Mouse (Mus musculus) lung, embryonic 15.5 days (tissue): ENCODE measurements at regions not wholly inside any gene's neighbourhood (a gene's known extent, or its start where the extent isn't known, plus 50 kb on each side); places are given as distances from the start of the nearest gene placed in this dataset.
"Not testable (repeated sequence)": the region's sequence is repeated elsewhere in the genome, so short reads cannot be mapped to it uniquely, and the experiment has no call there.

Experiments
- ATAC-seq: fragments of 200-750 bp; cut with Nextera tagmentation; 2 replicates; pipeline ENCODE4 v1.8.0; 2017; ENCODE audit warnings: moderate number of reproducible peaks, borderline replicate concordance; ENCODE audit not compliant: low FRiP score, low TSS enrichment; ENCODE audit errors: extremely low read depth
- H3K27ac ChIP-seq: fragments of 300-500 bp; sonication (generic); 2 replicates; pipeline ENCODE4 v1.5.1; 2015; ENCODE audit warnings: moderate library complexity, mild to moderate bottlenecking, inconsistent platforms
- H3K27me3 ChIP-seq: fragments of 300-500 bp; sonication (generic); 2 replicates; pipeline ENCODE4 v1.6.1; 2015; ENCODE audit warnings: inconsistent platforms
- H3K36me3 ChIP-seq: fragments of 300-500 bp; sonication (generic); 2 replicates; pipeline ENCODE4 v1.6.1; 2015; ENCODE audit warnings: inconsistent platforms
- H3K4me1 ChIP-seq: fragments of 300-500 bp; sonication (generic); 2 replicates; pipeline ENCODE4 v1.6.1; 2015; ENCODE audit warnings: inconsistent platforms
- H3K4me2 ChIP-seq: fragments of 300-500 bp; sonication (generic); 2 replicates; pipeline ENCODE4 v1.6.1; 2015; ENCODE audit warnings: inconsistent platforms, mild to moderate bottlenecking, moderate library complexity
- H3K4me3 ChIP-seq: fragments of 300-500 bp; sonication (generic); 2 replicates; pipeline ENCODE4 v1.5.1; 2015; ENCODE audit warnings: mild to moderate bottlenecking, inconsistent platforms
- H3K9ac ChIP-seq: fragments of 300-500 bp; sonication (generic); 2 replicates; pipeline ENCODE4 v1.6.1; 2015; ENCODE audit warnings: inconsistent platforms
- H3K9me3 ChIP-seq: fragments of 300-500 bp; sonication (generic); 2 replicates; pipeline ENCODE4 v1.6.1; 2016; ENCODE audit warnings: inconsistent platforms
- WGBS: fragments of 180-500 bp; shearing (Covaris S2); methylation state at CpG from one replicate; pipeline ENCODE4 v1.1.7; 2015; 5-methylcytosine and 5-hydroxymethylcytosine counted together

DNA sequence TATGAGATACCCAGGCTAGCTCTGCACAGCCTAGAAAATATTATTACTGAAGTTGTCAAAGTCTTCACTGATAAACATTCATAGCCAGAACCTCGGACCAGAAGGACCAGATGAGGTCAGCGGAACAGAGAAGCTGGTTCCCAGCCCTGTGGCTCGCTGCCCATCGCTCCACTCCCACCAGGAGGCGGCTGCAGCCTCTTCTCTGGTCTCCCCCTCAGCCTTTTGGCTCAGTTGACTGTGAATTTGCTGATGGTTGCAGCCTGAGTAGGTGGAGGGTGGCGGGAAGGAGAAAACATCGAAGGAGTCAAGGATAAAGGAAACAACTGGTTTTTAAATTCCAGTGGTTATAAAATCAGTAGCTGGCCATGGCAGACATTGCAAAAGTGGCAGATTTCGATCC, 221.7 kb upstream of the Klf3 start:
- Histone ChIP-seq H3K27ac (peak overlapping the region; percentile 84; the same call in 1 of the 2 replicates), H3K9ac (no peak overlapping the region), H3K9me3 (no peaks in the 10 kb centered on the region), H3K27me3 (no peaks in the 10 kb centered on the region), H3K4me2 (no peak overlapping the region), H3K36me3 (no peaks in the 10 kb centered on the region), H3K4me1 (peaks cover 47% of the 10 kb centered on the region), H3K4me3 (no peak overlapping the region)
- no peak for ATAC-seq
- 43% methylated on average over 8 of the region's 8 CpGs for WGBS

DNA sequence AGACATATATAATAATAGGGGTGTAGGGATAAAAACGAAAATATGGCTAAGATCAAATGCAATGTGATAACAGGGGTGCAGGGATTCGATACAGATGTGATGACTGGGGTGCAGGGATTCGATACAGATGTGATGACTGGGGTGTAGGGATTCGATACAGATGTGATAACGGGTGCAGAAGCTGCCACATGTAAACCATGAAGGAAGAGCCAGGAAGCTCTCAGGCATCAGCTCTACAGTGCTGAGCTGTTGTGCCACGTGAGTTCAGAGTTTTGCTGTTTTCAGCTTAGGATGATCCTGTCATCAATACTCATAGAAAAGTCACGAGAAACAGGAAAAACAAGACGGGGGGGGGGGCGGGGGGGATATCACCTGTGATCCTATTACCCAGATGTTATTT, 221.2 kb upstream of the Klf3 start:
- Histone ChIP-seq H3K36me3 (no peaks in the 10 kb centered on the region), H3K9me3 (no peaks in the 10 kb centered on the region), H3K27ac (no peak overlapping the region), H3K4me1 (peaks cover 47% of the 10 kb centered on the region), H3K9ac (no peak overlapping the region), H3K4me2 (no peak overlapping the region), H3K4me3 (no peak overlapping the region), H3K27me3 (no peaks in the 10 kb centered on the region)
- WGBS: 62% methylated on average over 9 of the region's 9 CpGs
- ATAC-seq: no peak

DNA sequence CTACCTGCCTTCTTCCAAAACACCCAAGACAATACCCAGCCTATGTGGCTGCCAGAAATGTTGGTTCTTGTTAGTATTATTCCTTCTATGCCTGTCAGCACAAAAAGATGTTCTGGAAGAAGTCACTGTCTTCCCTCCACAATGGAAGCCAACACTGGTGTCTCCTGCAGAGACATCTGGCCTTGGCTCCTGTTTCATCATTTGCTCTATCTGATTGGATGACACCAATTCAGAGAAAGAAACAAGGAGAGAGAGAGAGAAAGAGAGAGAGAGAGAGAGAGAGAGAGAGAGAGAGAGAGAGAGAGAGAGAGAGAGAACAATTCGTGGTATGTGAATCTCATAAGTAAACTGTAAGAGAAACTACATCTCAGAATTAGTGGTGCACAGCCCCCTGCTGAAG, 218.9 kb upstream of the Klf3 start:
- ATAC-seq: no peak
- Histone ChIP-seq H3K9me3 (no peaks in the 10 kb centered on the region), H3K36me3 (no peaks in the 10 kb centered on the region), H3K9ac (no peak overlapping the region), H3K4me1 (peaks cover 33% of the 10 kb centered on the region), H3K27me3 (no peaks in the 10 kb centered on the region), H3K27ac (no peak overlapping the region), H3K4me3 (no peak overlapping the region), H3K4me2 (no peak overlapping the region)
- WGBS: 33% methylated on average over 1 of the region's 1 CpGs

DNA sequence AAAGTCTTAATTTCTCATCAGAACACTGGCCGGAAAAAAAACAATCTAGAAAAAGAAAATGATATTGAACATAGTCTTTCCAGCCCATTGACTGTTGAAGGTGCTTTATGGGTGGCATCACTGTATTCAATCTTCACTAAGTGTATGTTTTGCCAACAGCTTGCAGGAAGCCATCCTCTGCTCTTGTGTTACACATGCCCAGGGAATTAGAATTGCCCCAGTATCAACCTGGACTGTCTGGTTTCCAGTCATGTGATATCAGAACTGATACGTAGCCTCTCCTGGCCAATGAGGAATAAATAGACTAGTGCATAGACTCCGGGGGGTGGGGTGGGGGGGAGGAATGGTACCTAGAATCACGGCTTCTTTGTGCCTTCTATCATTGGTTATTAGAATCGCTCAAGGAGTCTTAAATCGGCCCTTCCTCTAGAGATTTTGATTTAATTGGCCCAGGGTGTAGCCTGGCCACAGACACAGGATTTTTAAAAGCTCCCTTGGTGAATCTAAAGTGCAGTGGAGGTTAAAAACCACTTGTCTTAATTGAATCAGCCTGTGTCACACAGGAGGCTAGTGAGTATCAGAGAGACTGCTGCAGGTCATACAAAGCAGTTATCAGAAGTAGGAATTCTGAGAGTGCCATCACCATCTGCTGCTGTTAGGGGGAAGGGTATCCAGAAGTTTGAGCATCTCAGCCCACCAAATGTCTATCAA, 218.0 kb upstream of the Klf3 start:
- no peak for ATAC-seq
- WGBS: 80% methylated on average over 6 of the region's 6 CpGs
- no peak overlapping the region for H3K9ac ChIP-seq
- no peak overlapping the region for H3K27ac ChIP-seq
- no peaks in the 10 kb centered on the region for H3K36me3 ChIP-seq
- H3K4me3 ChIP-seq: no peak overlapping the region
- peaks cover 24% of the 10 kb centered on the region for H3K4me1 ChIP-seq
- H3K27me3 ChIP-seq: no peaks in the 10 kb centered on the region
- no peaks in the 10 kb centered on the region for H3K9me3 ChIP-seq
- no peak overlapping the region for H3K4me2 ChIP-seq

DNA sequence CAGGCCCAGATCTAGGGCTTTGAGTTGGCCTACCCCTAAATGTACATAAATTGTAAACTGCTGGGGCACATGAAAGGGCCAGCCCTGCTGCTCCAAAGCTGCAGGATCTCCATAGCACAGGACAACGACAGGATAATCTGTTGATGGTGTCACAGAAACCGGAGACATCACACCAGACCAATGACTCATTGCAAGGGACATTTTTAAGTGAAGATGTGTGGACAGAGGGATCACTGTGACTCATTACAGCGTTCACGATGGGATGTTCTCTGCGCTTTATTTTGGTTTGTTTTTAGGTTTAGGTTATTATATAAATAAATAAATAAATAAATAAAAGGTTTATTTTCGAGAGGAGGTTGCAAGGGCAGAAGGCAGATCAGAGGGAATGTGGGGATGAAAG, 216.9 kb upstream of the Klf3 start:
- 78% methylated on average over 6 of the region's 6 CpGs for WGBS
- Histone ChIP-seq H3K4me2 (no peak overlapping the region), H3K4me3 (no peak overlapping the region), H3K9me3 (no peaks in the 10 kb centered on the region), H3K27me3 (no peaks in the 10 kb centered on the region), H3K4me1 (peaks cover 14% of the 10 kb centered on the region), H3K36me3 (no peaks in the 10 kb centered on the region), H3K9ac (no peak overlapping the region), H3K27ac (no peak overlapping the region)
- ATAC-seq: no peak

DNA sequence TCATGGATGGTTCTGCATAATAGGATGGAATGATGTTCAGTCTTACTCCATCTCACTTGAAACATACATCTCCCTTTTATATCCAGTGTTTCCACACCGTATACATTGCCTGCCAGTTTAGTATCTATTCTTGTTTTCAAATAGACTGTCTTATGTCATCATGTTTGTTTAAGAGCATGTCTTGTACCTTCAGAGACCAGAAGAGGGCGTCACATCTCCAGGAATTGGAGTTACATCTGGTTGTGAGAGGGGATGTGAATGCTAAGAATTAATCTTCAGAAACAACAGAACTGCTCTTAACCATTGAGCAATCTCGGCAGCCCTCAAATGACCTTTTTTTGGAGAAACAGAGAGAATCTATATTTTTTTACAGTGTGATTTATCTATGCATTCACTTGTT, 216.3 kb upstream of the Klf3 start:
- Histone ChIP-seq H3K36me3 (no peaks in the 10 kb centered on the region), H3K4me2 (no peak overlapping the region), H3K9me3 (no peaks in the 10 kb centered on the region), H3K4me1 (peaks cover 9% of the 10 kb centered on the region), H3K27me3 (no peaks in the 10 kb centered on the region), H3K27ac (no peak overlapping the region), H3K9ac (no peak overlapping the region), H3K4me3 (no peak overlapping the region)
- ATAC-seq: no peak
- WGBS: 87% methylated on average over 3 of the region's 3 CpGs

DNA sequence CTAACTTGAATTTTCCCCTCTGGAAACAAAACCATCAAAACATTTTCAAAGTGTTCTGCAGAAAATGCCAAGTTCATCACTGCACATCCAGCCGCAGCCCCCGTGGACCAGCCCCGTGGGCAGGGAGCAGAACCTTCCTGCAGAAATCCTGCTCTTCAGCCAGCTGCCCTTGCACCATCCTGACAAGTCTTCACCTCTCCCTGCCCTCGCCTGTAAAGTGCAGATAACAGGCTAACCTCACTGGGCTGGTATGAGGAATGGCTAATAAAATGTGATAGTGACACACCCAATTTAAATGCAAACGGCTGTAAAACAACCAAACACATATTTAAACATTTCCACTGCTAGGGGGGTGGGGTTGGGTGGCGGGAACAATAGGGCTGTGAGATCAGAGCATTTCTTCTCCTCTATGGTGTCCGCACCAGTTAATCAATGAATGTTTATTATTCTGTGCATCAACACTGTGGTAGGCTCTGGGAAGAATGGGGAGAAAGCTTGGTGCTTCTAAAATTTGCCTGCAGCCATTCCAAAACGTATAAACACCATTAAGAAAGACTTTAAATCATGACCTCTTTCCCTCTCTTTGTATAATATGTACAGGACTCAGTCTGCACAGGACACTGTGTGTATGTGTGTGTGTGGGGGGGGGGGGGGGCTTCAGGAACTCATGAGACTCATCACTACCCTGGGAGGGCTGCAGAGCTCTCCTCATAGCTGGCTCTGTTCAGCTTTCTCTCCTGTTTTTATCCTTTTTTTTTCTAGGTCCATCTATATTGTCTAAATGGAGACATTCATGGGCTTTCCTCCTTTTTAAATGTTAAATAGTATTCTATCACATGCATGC, 215.1 kb upstream of the Klf3 start:
- Histone ChIP-seq H3K27me3 (no peaks in the 10 kb centered on the region), H3K4me2 (no peak overlapping the region), H3K36me3 (no peaks in the 10 kb centered on the region), H3K27ac (peak overlapping the region; percentile 37), H3K9ac (no peak overlapping the region), H3K9me3 (no peaks in the 10 kb centered on the region), H3K4me3 (no peak overlapping the region), H3K4me1 (peaks cover 9% of the 10 kb centered on the region)
- WGBS: 16% methylated on average over 8 of the region's 8 CpGs
- peak; percentile 65; the same call in 1 of the 2 replicates for ATAC-seq

DNA sequence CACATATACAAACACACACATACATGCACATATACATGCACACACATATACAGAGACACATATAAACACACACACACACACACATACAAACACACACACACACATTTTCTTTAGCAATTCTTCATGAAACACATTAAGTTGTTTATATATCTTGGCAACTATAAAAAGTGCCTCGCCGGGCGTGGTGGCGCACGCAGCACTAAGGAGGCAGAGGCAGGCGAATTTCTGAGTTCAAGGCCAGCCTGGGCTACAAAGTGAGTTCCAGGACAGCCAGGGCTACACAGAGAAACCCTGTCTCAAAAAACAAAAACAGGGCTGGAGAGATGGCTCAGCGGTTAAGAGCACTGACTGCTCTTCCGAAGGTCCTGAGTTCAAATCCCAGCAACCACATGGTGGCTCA, 214.4 kb upstream of the Klf3 start:
- ATAC-seq, H3K4me2 ChIP-seq, H3K9ac ChIP-seq, H3K27me3 ChIP-seq, H3K27ac ChIP-seq, H3K4me1 ChIP-seq, H3K4me3 ChIP-seq, H3K36me3 ChIP-seq, H3K9me3 ChIP-seq: not testable (repeated sequence)
- 91% methylated on average over 8 of the region's 8 CpGs for WGBS

DNA sequence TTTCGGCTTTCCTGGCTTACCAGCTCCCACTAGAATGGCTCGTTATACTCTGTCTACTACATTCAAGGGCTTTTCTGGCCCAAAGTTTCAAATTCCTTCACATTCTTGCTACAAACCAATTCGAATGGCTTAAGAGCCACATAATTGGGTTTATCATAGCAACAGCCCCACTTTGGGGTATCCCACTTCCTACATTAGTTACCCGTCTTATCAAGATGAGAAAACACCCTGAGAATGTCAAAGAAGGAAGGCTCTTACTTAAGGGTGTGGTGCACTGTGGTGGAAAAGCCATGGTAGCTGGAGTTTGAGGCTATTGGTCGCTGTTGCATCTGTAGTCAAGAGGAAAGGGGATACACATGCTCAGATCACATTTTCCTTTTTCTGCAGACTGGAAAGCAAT, 213.2 kb upstream of the Klf3 start:
- ATAC-seq: no peak
- 67% methylated on average over 5 of the region's 5 CpGs for WGBS
- Histone ChIP-seq H3K27ac (no peak overlapping the region), H3K4me2 (no peak overlapping the region), H3K9ac (no peak overlapping the region), H3K36me3 (no peaks in the 10 kb centered on the region), H3K4me3 (no peak overlapping the region), H3K4me1 (peaks cover 9% of the 10 kb centered on the region), H3K27me3 (no peaks in the 10 kb centered on the region), H3K9me3 (no peaks in the 10 kb centered on the region)

DNA sequence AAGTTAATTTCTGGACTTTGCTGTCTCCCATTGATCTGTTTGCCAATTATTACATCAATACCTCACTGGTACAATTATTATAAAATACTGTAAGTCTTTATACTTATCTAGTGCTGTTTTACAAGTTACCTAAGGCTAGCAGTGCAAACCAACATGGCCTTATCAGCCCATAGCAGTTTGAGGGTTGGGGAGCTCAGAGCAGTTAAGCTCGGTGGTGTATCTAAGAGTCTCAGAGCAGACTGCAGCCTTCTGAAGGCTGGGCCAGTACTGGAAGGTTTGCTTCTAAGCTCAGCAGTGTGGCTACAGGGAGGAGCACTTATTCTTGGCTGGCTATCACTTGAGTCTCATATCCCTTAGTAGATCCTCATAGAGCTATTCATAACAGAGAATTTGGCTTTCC, 212.4 kb upstream of the Klf3 start:
- ATAC-seq: no peak; the same call in 1 of the 2 replicates

DNA sequence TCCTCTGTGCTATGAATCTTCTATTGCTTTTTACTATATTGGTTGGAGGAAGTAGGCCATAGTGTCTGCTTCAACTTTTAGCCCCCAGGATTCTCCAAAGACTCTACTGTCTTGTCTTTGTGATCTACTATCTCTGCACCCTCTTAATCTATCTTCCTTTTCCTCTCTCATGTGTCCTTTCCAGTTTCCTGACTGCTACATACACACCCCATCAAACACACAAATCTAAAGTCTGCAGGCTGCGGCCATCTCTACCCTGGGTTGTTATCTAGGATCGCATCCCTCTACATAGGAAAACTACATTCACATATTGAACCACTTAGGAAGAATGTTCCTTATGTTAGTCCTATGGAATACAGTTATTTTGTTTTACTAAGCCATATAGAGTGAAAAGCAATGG, 211.4 kb upstream of the Klf3 start:
- no peaks in the 10 kb centered on the region for H3K9me3 ChIP-seq

More for the DNA sequence above, 212.4 kb upstream of the Klf3 start:
- H3K4me3 ChIP-seq: no peak overlapping the region
- no peaks in the 10 kb centered on the region for H3K36me3 ChIP-seq
- H3K9me3 ChIP-seq: no peaks in the 10 kb centered on the region
- H3K27ac ChIP-seq: no peak overlapping the region
- peaks cover 9% of the 10 kb centered on the region for H3K4me1 ChIP-seq
- no peak overlapping the region for H3K9ac ChIP-seq
- H3K4me2 ChIP-seq: no peak overlapping the region
- H3K27me3 ChIP-seq: no peaks in the 10 kb centered on the region
- 79% methylated on average over 1 of the region's 1 CpGs for WGBS

DNA sequence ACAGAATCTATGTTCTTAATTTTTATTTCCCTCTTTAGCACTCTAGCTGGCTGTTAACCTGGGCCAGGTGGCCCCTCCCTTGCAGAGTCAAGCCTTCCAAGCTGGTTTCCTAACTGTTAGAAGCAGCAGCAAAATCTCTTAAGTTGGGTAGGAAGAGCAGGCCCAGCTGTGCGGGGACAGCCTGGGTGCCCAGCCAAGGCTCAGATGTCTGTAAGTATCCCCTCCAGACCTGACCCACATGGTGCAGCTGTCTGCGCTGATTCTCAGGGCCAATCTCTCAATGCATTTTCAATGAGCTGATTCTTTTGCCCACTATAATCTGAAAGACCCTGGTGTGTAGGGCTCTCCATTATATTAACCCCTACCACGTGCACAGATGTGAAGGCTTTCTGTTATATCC, 208.0 kb upstream of the Klf3 start:
- Histone ChIP-seq H3K27me3 (no peaks in the 10 kb centered on the region), H3K4me3 (no peak overlapping the region), H3K4me1 (peaks cover 18% of the 10 kb centered on the region), H3K27ac (no peak overlapping the region), H3K4me2 (no peak overlapping the region), H3K36me3 (no peaks in the 10 kb centered on the region), H3K9me3 (no peaks in the 10 kb centered on the region), H3K9ac (no peak overlapping the region)
- ATAC-seq: no peak
- WGBS: 59% methylated on average over 3 of the region's 3 CpGs

More for the DNA sequence above, 211.4 kb upstream of the Klf3 start:
- H3K4me2 ChIP-seq: no peak overlapping the region
- no peak for ATAC-seq
- peaks cover 9% of the 10 kb centered on the region for H3K4me1 ChIP-seq
- H3K4me3 ChIP-seq: no peak overlapping the region
- WGBS: 94% methylated on average over 2 of the region's 2 CpGs
- no peaks in the 10 kb centered on the region for H3K27me3 ChIP-seq
- no peaks in the 10 kb centered on the region for H3K36me3 ChIP-seq
- H3K9ac ChIP-seq: no peak overlapping the region
- no peak overlapping the region for H3K27ac ChIP-seq
